Mouse (Mus musculus): ENCODE data around the gene F8.
A peak's percentile ranks its signal among the peaks of the same experiment; 100 is the strongest.
"Not testable (repeated sequence)": the region's sequence is repeated elsewhere in the genome, so short reads cannot be mapped to it uniquely, and the experiment has no call there.

F8 gene

DNA sequence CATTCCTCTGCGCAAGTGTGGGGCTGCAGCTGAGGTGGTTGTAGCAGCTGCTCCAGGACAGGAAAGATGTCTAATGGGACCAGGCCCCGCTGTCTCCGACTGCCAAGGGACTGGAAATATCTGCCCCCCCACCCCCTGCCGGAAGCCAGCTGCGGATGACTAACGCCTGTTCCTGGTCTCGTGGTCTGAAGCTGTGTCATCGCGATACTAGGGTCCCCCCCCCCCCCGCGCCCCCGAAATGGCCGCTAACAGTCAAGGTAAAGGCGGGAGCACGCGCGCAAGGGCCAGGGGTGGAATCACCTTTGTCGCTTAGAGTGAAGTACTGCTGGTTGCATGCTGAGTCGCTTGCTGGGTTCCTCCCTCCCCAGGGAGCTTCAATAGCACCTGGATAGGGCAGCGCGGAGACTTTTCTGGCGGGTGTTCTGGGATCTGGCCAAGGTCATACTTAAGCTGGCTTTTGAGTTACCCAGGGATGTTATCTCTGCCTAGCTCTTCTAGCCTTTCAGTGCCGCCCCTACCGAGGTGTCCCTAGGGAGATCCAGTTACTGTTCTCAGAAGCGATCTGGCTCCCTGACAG, at the start of gene F8, which contains the start of gene Fundc2:
Gene F8 (minus strand): TSS at position 421 of the 577 bp plus-strand sequence.
Gene Fundc2 (plus strand): TSS at position 205 of the 577 bp plus-strand sequence.
- DNase-seq, result peak; percentile 52 to 76

DNA sequence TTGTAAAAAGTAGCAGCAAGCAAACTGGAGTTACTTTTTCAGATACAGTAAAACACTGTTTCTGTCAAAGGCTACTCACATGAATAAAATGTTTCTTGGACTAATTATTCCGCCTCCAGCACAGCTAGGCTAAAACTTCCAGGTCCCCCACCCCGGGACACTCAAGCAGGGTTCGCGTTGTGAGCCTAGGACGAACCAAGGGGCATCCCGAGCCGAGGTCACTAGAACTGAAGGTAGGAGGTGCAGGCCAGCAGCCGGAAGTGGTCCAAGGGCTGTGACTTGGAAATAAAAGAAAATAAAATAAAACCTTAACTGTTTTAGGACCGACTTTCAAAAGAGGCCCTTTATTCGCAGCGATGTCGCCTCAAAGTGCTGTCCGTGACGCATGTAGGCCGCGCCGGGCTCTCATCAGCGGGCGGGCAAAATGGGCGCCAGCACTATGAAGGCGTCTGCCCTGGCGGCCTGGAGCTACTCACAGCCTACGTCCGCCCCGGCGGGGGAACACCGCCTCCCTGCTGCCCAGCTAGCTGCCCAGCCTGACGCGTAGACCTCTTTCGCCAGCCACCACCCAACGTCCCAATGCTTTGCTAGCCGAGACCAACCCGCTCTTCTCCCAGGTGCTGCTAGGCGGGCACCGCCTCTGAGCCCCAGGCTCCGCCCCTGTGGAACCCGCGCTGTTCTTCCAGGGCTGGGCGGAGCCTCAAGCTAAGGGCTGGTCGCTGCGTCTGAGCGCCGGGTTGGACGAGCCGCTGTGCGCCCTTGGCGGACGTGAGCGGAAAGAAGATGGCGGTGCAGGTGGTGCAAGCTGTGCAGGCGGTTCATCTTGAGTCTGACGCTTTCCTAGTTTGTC, 33.7 kb upstream of the F8 start, which contains the start of the genes Cmc4, Mtcp1 and Brcc3:
Gene Cmc4 (minus strand): TSS at position 649 of the 850 bp plus-strand sequence.
Gene Mtcp1 (minus strand): TSS at position 653 of the 850 bp plus-strand sequence.
Gene Brcc3 (plus strand): TSS at position 693 of the 850 bp plus-strand sequence.
- peak; percentile 86 to 88 for DNase-seq

DNA sequence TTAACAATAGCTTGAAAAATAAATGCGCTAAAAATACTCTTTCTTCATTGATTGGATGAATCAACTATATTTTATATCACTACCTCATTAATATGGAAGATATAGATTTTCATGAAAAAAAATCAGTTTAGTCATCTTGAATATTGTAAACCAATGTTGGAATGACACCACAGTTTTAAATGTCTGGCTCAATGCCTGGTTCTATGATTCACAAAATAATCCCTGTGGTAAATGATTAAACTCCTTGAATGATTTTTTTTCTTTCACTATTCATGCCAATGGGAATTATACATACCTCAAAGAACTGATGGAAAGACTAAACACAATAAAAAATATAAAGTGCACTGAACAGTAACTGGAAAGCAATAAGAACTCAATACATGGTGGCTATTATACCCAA, 27.3 kb upstream of the F8 start:
- DNase-seq, result no peak

DNA sequence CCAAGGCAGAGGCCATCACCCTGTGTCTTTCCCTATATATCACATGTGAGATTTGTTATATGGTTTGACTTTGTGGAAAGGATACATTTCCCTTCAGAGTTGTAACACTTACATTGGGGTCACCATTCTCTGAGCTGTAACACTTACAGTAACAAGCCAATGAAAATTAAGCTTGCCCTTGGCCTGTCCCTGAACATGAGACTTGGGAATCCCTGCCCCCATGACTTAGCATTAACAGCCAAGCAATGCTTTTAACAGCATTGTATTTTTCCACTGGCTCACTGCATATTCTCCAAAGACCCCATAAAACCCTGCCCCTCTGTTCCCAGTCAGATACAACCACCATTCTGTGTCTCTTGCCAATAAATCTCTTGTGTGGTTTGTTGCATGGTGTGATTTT, 20.9 kb upstream of the F8 start:
- no peak for DNase-seq

DNA sequence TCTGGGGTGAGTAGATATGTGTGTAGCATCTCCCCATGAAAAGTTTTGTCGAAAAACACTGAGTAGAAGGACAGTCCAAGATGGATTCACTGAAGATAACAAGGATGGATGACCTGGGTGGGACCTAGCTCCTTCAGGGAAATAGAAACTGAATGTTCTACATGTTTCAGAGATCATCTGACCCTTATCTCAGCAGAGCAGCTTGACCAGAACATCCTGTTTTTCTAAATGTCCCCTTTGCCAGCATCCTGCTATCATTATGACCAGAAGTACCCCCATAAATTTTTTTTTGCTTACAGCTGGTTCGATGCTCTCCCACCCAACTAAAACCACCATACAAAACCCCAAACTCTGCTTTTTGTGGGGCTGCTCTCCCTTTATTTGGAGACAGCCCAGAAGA, 20.3 kb upstream of the F8 start:
- DNase-seq, result no peak

DNA sequence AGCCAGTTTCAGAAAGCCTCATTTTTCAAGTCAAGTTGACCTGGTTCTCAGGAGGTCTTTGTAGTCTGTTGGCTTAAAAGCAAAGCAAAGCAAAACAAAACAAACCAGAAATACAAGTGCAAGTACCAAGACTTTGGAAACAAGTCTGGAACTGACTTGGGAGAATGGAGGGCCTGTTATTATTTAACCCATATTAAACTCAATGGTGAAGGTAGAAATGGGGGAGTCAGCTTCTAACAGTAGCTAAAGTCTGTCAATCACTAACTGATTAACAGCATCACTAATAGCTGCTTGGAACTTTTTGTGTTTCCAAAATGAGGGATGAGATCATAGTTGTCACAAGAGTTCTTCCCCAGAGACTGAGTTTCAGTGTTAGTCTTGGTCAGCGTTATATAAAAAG, 17.1 kb upstream of the F8 start:
- DNase-seq, result no peak

DNA sequence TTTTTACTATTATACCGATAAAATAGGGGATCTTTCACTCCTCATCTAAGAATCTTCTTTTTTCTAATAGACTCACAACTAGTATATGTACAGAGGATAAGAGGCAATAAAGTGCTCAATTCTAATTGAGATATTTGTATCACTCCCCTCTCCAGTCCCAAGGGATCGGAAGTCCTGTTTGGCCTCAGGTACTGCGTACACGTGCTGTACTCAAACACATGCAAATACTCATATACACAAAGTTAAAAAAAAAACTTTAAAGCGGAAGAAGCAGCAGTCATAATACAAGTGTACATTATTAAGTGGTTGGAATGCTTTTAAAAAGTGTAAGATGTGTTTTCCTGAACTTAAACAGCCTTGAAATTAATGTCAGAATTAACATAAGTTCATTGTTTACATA, 716 bp downstream of the F8 start:
- no peak for DNase-seq

DNA sequence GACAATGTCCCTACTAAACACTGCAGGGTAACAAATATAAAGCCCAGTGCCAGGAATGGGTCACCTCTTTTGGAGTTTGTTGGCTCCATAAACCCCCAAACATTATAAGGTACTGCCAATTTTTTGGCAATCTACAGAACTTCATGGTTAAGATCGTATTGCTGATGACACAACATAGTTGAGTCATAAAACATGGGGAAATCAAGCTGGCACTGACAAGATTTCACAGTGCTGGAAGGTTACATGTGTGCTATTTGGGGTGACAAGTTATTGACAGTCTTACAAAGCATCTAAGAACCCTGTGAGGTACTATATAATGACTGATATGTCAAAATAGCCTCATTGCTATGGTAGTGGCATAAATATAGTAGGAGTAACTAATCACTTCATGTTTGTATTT, 1.2 kb downstream of the F8 start:
- DNase-seq, result no peak

DNA sequence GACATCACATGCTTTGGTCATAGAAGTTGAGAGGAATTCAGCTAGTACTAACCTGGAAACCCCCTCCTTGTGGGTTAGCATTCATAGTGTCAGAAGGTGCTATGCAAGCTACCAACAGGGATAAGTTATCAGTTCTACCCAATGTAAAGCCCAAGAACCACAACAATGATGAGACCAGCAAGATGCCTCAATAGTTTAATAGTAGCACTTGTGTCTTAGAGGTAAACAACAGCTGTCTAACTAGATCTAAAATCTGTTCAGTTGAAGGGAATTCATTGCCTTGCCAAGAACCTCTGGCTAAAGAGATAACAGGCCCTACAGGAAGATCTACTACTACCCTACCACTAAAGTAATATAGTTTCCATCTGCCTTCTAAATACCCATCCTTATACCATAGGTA, 5.6 kb downstream of the F8 start:
- DNase-seq, result no peak

DNA sequence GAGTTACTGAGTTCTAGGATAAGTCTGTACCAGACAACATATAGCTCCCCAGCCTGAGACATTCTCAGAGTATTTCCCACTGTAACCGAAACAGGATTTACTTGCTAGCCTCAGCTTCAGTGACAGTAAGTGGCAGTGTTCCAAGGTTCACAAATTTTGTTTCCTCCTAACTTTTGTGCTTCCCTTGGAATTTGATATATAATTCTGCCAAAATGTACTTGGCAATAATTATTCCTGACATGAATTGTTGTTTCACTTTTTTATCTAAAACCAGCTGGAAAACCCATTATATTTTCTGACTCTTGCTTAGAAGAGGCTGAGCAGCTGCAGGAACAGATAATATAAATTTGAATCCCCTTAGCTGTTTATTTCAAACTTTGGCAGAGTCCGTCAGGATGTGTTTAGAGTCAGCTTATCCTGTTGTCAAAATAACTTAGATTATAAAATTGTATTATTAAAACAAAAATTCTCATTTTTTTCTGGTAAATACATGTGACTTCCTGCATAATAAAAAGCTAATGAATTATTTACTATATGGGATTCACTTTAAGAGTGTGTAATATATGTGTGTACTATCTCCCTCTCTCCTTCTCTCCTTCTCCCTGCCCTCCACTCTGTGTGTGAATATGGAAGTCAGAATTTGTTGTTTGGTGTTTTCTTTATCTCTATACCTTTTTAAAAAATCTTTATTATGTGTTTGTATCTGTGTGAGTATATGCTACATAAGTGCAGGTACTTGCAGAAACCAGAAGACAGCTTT, 9.6 kb downstream of the F8 start:
- no peak for DNase-seq

DNA sequence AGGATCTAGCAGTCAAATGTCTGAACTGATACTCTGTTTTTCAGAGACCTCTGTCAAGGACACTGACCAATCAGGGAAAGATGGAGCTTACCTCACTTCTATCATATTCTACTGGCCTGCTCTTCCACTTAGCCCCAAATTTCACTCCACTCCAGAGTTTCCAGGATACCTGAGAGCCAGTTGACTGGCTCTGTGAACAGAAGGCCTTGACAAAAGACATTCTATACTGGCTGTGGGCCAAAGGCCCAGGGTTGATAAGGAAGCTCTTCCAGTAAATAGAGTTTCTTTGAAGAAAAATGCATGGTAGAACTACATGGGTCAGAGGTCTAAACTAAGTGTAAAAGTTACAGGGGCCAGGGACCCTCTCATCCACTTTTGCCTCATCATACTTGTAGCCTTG, 12.2 kb downstream of the F8 start:
- no peak for DNase-seq

DNA sequence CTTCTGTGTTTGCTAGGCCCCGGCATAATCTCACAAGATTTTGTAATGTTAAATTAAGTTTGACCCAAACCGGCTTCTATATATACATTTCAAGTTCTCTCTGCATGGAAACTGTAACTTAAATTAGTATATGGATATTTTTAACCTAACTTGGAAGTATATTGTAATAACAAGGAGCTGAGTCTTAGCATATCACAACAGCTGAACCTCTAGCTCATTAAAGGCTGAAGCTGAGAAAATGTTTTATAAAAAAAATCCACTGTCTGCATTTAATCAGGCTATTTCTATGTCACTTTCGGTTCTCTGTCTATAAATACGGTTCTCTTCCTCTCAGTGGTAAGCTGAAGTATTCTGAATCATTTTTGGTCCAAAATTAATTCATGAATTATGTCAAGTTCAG, 58.9 kb downstream of the F8 start:
- no peak for DNase-seq

DNA sequence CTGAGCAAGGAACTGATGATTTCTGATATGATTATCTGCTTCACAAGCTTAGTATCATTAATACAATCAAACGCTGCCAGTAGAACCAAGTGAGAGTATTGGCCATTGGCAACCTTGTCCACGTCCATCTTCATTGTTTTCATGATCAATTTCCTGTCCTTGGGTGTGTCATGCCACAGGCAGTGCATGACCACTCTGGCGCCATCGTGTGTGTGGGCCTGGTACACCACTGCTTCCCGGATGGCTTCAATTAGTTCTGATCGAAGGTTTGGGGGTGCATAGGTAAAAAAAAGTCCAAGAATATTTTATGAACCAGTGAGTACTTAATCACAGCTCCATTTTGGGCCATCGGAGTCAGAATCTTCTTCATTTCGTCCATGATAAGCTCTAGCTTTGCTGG, 110.7 kb downstream of the F8 start:
- DNase-seq, result no peak

DNA sequence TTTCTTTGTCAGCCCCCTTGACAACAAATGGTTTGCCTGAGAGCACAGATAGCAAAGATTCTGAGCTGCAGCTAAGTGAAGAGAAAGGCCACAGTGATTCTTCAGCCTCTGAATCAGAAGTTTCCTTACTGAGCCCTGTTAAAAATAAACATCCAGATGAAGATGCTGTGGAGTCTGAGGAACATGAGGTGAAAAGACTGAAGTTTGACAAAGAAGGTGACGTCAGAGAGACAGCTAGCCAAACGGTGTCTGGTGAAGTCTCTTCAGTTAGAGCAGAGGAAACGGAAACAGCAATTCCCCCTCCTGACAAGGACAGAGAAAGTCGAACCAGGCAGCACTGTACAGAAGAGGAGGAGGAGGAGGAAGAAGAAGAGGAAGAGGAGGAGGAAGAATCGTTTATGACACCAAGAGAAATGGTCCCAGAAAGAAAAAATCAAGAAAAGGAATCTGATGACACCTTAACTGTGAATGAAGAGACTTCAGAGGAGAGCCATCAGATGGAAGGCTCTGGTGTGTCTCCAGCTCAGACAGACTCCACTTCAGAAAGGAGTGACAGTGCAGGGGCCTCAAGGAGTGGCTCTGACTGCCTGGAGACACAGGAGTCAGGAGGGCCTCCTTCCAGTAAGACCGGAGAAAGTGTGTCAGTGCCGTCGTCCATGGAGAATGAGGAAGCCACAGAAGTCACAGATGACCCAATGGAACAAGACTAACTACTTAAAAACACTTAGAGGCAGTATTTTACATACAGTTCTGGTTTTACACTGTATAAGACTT, 148.6 kb downstream of the F8 start:
- not testable (repeated sequence) for DNase-seq

DNA sequence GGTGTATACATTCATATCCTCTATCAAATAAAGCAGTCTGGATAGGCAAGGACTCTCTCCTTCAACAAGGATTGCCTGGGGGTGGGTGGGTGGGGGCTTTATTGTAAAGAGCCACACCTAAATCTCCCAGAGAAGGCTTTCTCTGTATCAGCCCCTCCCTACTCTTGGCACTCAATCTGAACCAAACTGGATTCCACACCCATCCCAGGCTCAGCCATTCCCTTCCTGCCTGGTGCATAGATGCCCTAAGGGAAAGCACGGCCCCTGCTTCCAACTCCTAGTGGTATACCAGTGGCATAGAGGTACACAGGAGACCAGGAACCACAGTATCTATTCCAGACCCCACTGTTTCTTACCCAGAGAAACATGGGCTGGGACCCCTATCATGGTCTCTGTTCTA, 151.0 kb downstream of the F8 start:
- DNase-seq, result no peak

DNA sequence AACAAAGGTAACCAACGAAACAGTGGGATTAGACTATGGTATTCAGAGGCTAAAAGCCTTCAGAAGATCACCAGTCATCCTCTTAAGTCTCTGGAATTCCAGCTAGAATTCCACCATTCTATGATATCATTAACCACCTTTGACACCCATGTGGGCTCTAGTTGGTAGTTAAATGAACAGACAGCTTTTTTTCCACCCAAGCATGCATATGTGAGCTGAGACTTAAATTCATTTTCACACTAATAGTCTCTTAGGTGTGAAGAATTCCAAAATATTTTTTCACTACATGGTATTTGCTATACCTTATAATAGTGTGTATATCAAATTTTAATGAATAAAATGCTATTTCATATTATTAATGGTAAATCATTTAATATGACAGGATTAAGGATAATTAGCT, 218.7 kb downstream of the F8 start, which contains the start of gene Smim9:
Gene Smim9 (minus strand): TSS at position 101 of the 400 bp plus-strand sequence.
- DNase-seq, result no peak

DNA sequence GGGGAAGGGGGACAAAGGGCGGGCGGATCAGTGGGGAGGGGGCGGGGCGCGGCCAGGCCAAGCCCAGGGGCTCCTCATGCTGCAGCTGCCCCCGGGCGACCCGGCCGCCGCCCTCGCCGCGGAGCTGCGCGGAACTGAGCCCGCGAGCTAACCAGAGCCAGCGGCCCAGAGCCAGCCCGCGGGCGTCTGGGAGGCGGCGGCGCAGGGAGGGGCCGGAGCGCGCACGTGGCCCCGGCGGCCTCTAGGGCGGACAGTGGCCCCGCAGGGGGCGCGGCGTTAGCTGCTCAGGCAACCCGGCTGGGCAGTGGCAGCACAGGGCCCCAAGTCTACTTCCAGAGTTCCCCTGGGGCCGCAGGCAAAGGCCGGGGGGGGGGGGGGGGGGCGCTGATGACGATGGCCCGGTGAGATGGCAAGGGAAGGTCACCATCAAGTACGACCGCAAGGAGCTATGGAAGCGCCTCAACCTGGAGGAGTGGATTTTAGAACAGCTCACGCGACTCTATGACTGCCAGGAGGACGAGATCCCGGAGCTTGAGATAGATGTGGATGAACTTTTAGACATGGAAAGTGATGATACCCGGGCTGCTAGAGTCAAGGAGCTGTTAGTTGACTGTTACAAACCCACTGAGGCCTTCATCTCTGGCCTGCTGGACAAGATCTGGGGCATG, 226.7 kb downstream of the F8 start:
- DNase-seq, result peak; percentile 31 to 48

DNA sequence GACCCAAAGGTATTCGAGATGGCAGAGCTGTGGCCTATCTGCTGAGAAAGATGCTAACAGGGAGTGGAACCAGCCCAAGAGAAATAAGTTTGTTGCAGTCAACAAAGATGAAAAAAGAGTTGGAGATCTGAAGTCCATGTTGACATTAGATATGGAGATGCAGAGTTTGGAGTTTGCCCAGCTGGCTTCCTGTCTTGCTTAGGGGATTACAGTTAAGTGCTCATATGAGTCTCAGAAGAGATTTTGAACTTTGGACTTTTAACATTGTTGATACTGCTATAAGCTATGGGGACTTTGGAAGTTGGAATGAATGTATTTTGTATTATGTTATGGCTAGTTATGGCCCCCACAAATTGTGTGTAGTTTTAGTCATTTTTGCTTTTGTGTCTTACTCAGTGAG, 230.2 kb downstream of the F8 start:
- DNase-seq, result no peak

DNA sequence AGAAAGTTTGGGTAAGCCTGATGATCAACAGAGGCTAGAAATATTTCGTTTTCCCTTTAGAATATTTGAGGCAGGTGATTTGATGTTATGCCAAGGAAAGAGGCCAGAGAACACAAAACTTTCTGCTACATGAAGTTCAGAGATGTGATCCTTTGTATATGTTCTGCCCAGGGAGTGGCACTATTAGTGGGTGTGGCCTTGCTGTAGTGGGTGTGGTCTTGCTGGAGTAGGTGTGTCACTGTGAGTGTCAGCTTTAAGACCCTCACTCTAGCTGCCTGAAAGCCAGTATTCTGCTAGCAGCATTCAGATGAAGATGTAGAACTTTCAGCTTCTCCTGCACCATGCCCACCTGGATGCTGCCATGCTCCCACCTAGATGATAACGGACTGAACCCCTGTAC, 232.1 kb downstream of the F8 start:
- DNase-seq, result no peak

DNA sequence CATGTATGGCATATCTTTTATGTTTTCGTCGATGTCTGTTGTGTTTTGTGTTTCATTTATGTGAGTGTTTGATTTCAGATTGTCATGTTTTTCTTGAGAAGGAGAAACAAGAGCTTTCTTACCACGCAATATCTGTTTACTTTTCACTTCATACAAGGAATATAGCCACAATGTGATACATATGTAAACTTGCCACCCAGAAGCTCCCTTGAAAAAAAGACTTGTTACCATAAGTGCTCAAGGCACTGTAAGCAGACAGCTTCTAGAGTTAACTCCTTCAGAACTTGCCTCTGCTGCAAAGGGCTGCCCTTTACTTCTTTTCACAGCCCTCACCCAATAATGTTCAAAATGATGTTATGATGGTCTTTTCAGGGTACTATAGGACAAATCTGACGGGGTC, 234.0 kb downstream of the F8 start:
- no peak for DNase-seq

DNA sequence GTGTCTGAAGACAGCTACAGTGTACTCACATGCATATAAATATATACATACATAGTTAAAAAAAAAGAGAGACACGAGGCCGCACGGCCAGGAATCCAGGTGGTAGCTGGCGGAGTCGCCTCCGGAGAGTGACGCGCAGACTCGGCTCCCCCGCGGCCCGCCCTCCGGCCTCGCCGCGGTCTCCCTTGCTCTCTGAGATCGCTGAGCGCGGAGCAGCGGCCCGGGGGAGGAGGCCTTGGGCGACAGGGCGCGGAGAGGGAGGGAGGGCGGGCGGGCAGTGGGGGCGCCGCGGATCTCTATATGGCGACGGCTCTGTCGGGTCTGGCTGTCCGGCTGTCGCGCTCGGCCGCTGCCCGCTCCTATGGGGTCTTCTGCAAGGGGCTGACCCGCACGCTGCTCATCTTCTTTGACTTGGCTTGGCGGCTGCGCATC, 239.3 kb downstream of the F8 start:
- DNase-seq, result peak; percentile 10 to 13

DNA sequence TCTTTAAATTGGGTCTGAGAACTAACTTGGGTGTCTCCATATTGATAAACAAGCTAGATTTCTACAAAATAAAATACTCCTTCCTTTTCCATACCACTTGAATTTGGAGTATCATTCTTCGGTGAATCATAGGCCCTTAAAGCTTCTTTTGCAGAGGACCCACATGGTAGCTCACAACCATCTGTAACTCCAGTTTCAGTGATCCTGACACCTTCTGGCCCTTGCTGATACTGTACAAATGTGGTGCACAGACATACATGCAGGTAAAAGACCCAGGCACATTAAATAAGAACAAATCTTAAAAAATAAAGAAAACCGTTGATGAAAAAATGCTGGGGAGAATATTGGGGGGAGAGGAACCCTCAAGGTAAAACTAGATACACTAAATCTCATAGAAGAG, 244.2 kb downstream of the F8 start:
- no peak for DNase-seq
